Mouse (Mus musculus) hematopoietic stem cell, adult 5-6 weeks (primary cell): ENCODE measurements around the gene Acaca. TPM values are rescaled to one million over a fixed set of nuclear protein-coding genes. Genes with fewer than 3 reads are reported as not detected.
A peak's percentile ranks its signal among the peaks of the same experiment; 100 is the strongest.

Experiments
- ATAC-seq, 2 experiments: fragments of 125-278 bp in 1 of 2; replicated peaks in 1 of 2; 2 replicates each; pipeline ENCODE4 v1.8.0; 2016 to 2017; ENCODE audit warnings: inconsistent platforms in 2 of 2, mild to moderate bottlenecking in 2 of 2, moderate number of reproducible peaks in 2 of 2, low read depth in 1 of 2, moderate TSS enrichment in 1 of 2; ENCODE audit not compliant: low FRiP score in 2 of 2, poor library complexity in 2 of 2, severe bottlenecking in 2 of 2, insufficient read depth in 1 of 2, low TSS enrichment in 1 of 2
- total RNA-seq: library from RNA; stranded (forward); fragments of 172-1452, 232-1000 nt; gene quantifications from 2 replicates; pipeline ENCODE4 v1.2.3, GENCODE M21; 2017

Acaca gene
- total RNA-seq, 1 experiment from 2014 or later = 34.9 TPM

DNA sequence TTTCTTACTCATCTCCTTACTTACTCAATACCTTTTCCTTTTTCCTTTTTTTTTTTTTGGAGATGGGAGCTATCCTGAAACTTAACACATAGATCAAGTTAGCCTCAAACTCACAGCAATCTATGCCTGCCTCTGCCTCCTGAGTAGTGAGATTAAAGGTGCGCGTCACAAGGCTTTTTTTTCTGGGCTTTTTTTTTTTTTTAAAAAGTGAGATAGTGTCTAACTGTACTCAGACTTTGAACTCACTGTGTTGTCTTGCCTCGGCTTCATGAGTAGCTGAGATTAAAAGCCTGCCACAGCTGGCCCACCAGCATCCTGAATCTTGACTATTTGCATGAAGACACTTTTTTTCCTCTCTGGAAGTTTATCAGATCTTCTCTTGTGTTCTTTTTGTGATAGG is 59.1 kb downstream of the Acaca start:
- no peak for ATAC-seq

DNA sequence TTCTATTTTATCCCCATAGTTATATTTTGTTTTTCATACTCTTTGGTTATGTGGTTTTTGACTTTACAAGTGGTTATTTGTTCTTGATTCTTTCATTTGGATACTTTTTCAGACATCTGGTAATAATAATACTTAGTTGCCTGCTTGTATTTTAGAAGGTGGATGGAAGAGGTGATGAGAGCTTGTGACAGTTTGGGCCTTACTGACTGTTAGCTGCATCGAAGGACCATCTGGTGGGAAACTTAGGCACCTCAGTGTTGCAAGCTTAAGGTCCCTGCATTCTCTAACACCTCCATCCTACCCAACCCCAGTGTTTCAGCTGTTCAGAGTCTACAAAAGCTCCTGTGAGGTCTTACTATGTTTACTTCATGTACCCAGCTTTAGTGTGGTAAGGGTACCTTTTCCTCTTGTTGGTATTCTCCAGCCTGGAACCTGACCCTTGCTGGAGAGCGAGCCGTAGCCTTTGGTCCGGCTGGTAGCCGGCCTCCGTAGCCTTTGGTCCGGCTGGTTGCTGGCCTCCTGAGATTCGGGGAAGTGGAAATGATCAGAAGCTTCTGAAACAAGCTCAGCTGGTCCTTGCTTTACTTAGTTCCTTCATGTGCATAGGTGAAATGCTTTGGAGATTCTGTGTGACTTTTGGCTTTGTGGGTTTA is 61.2 kb downstream of the Acaca start:
- no peak for ATAC-seq

DNA sequence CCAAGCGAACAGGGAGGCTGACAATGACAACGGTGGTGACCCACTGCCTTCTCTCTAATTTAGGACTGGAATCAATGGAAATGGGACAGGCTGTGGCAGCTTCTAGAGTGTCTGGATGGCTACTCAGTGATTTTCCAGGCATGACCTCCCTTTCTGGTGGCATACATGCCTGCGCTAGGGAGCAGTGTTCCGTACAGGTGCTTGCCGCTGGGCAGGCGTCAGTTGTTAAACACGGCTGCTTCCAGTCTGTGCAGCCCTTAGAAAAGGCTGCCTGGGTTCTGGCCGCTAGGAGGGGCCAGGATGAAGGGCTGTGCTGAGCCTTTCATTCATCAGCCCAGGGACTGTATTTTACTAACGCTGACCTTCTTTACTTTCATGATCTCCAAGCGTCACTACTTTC is 63.8 kb downstream of the Acaca start:
- no peak for ATAC-seq

DNA sequence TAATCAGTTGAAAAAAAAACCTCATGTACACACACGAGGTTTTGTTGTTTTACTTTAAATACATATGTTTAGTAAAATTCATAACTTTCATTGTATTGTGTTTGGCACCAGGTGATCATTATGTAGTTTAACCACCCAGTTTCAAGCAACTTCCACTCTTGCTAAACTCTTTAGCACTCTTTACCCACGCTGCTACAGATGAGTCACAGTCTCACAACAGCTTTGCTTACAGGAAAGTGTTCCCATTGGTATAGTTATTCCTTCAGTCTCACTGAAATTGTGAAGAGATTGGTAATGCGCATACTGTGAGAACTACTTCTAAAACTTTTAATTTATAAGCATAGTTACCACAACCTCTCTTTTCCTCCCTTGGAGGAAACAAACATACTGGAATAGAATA is 65.3 kb downstream of the Acaca start:
- ATAC-seq = no peak

GRCm38 (mm10) chr11:84197607-84198402 is 68.3 kb downstream of the Acaca start:
- no peak for ATAC-seq

- no peak for ATAC-seq
Measured at GRCm38 (mm10) chr11:84205776-84206175, 76.3 kb downstream of the Acaca start.

GRCm38 (mm10) chr11:84210876-84211275 is 81.4 kb downstream of the Acaca start:
- no peak for ATAC-seq

GRCm38 (mm10) chr11:84218951-84219350 is 89.5 kb downstream of the Acaca start:
- ATAC-seq = no peak

- ATAC-seq = 0 out of 4 replicates have a peak, but pooled peaks of 1 of the 2 experiments have one; percentile 53
Measured at GRCm38 (mm10) chr11:84243562-84243961, 114.1 kb downstream of the Acaca start.

DNA sequence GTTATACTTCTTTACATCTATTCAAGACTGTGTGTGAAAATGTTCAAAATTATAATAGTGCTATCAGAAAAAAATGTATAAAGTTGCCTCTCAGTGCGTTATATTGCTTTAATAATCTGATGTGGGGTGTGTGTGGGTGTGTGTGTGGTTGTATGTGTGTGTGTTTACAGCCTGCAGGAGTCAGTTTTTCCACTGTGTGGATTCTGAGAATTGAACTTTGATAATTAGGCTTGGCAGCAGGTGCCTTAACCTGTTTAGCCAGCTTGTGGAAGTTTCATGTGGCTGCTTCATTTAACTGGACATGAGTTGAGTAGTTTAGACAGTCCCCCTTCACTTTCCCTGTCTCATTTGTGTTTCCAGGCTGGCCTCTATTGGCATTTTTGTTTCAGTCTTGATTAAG is 117.9 kb downstream of the Acaca start:
- no peak for ATAC-seq

DNA sequence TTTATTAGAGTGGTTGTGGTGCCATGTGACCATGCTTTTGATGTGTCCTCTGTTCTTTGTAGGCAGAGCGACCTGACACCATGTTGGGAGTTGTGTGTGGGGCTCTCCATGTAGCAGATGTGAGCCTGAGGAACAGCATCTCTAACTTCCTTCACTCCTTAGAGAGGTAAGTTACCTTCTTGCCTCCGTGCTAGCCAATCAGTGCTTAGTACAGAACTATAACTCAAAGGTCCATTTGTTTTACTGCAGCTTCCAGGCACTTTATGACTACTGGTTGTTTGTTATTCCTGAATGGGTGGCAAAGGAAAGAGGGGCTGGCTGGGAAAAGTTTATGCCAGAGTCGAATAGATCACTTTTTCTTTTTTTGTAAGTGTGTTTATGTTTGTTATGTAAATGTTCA is 121.7 kb downstream of the Acaca start:
- no peak for ATAC-seq

GRCm38 (mm10) chr11:84252425-84252824 is 123.0 kb downstream of the Acaca start:
- ATAC-seq = no peak

DNA sequence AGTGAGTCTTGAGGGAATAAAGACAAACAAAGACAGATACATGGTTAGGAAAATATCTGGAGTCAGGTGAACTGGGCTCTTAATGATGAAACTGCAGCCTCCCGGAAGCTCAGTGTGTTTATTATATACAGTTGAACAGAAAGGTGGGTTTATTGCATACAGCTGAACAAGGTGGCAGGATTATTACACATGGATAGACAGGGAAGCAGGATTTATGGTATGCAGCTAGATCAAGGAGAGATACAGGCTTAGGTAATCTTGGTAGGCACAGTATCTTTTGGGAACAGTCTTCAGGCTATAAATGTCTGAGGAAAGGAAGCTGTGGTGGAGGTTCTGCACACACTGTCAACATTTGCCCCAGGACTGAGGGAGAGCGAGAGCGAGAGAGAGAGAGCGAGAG is 126.4 kb downstream of the Acaca start:
- ATAC-seq = no peak

GRCm38 (mm10) chr11:84258053-84258710 is 128.7 kb downstream of the Acaca start:
- no peak for ATAC-seq

DNA sequence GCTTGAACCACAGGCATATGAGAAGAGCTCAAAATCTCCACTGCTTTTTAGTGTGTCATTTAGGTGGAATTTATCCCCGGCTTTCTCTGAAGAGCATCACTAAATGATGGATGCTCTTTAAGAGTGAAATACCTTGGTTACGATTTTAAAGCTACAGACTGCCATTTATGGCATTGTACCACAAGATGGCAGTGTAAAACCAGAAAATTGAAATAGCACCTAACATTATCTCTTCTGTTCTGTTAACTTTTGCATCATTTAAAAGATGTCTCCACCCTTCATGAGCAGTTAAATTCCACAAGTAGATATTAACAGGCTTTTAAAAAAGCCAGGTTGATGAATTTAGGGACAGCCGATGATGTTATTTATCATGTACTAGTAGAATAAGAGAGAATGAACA is 135.0 kb downstream of the Acaca start:
- ATAC-seq = no peak

DNA sequence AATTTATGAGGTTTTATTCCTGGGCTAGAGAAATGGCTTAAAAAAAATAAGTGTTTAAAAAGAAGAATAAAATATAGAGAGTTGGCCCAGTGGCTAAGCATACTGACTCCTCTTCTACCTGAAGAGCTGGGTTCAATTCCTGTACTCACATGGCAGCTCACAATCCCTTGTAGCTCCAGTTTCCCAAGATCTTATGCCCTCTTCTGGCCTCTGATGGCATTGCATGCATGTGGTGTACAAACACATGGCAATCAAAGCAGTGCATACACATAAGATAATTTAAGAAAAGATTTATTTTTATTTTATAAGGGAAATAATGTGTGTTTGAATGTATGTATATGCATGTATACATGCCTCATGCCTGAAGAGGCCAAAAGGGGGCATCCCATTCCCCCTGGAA is 138.6 kb downstream of the Acaca start:
- ATAC-seq = no peak

DNA sequence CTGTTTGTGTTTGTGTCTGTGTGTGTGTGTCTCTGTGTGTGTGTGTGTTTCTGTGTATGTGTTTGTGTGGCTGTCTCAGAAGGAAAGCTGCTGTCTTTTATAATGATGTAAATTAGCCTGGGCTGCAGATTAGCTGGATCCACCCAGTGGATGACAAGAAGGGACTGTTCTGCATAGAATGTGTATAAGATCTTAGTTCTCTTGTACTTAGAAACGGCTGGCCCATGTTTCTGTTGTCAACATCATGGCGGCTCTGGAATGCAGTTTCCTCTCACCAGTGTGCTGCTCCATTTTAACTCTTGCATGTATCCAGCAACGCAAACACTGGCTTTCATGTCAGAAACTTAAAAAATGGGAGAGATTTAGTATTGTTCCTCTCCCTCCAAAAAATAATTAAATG is 141.0 kb downstream of the Acaca start:
- no peak for ATAC-seq

DNA sequence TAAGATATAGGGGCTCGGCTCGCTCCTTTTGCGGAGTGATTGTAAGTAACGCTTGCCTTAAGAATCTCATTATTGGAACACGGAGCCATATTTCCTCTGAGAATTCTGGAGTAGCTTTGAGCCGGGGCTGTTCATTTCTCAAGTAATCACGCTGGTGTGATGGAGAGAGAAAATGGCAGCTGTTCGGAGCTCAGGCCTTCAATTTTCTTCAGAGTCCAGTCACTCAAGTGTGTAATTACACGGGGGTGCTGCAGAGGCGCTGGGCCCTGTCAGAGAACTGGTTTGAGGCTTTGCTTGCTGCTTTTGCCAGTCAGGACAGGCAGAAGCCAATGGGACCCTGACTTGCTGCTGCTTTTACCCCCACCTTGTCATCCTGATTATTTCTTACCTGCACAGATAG is 142.5 kb downstream of the Acaca start:
- no peak for ATAC-seq
